Mouse (Mus musculus): ENCODE measurements around the gene Vamp5.

GRCm38 (mm10) chr6:72410518-72410917 is 30.2 kb upstream of the Vamp5 start:
- no peak for TF ChIP-seq POLR2A (IDR thresholded peaks at IDR 0.05; ENCODE audit: control insufficient read depth, low read depth, low read length)
- no peak for TF ChIP-seq CTCF (IDR thresholded peaks at IDR 0.05; ENCODE audit: control insufficient read depth, insufficient read depth, insufficient replicate concordance, low read depth, low read length)
